Mouse (Mus musculus) MEL (cell line): ENCODE results near the gene Ap5s1. TPM values are rescaled to one million over a fixed set of nuclear protein-coding genes. Genes with fewer than 3 reads are reported as not detected.

Source experiments
- DNase-seq: peaks from one replicate; pipeline ENCODE4 v3.0.0; 2011; ENCODE audit warnings: low read depth, low spot score
- H3K27ac ChIP-seq: 2 replicates; pipeline ENCODE4 v1.5.1; 2012; ENCODE audit warnings: low read depth, mild to moderate bottlenecking, control low read depth, low read length, moderate library complexity; ENCODE audit not compliant: control insufficient read depth
- H3K27me3 ChIP-seq, 2 experiments: fragments of 150-350 bp in 1 of 2; sonication (generic) in 1 of 2; 2 replicates each; pipeline ENCODE4 v1.6.1; 2012; ENCODE audit warnings: low read length in 2 of 2, mild to moderate bottlenecking in 2 of 2, improper control_type of control experiment in 1 of 2, moderate library complexity in 1 of 2; ENCODE audit not compliant: insufficient read depth in 2 of 2, control insufficient read depth in 1 of 2
- H3K36me3 ChIP-seq, 2 experiments: 2 replicates each; pipeline ENCODE4 v1.6.1; 2012 to 2014; ENCODE audit warnings: low read length in 2 of 2, improper control_type of control experiment in 1 of 2, inconsistent platforms in 1 of 2, mild to moderate bottlenecking in 1 of 2; ENCODE audit not compliant: insufficient read depth in 2 of 2, control insufficient read depth in 1 of 2
- H3K4me1 ChIP-seq, 2 experiments: fragments of 150-350 bp in 1 of 2; sonication (generic) in 1 of 2; 2 replicates each; pipeline ENCODE4 v1.6.1; 2012; ENCODE audit warnings: low read length in 2 of 2, improper control_type of control experiment in 1 of 2, mild to moderate bottlenecking in 1 of 2; ENCODE audit not compliant: insufficient read depth in 2 of 2, control insufficient read depth in 1 of 2
- H3K4me3 ChIP-seq, 2 experiments: fragments of 150-350 bp in 1 of 2; sonication (generic) in 1 of 2; 2 replicates each; pipeline ENCODE4 v1.5.1; 2012; ENCODE audit warnings: low read depth in 2 of 2, low read length in 2 of 2, mild to moderate bottlenecking in 2 of 2, moderate library complexity in 2 of 2, control low read depth in 1 of 2, improper control_type of control experiment in 1 of 2; ENCODE audit not compliant: control insufficient read depth in 1 of 2, insufficient read depth in 1 of 2
- H3K79me2 ChIP-seq: 2 replicates; pipeline ENCODE4 v1.6.1; 2012; ENCODE audit warnings: mild to moderate bottlenecking, low read length, moderate library complexity; ENCODE audit not compliant: control insufficient read depth, poor library complexity, insufficient read depth
- H3K9ac ChIP-seq: 2 replicates; pipeline ENCODE4 v1.6.1; 2012; ENCODE audit warnings: low read depth, mild to moderate bottlenecking, control low read depth, low read length, moderate library complexity; ENCODE audit not compliant: control insufficient read depth, poor library complexity, severe bottlenecking
- H3K9me3 ChIP-seq: fragments of 150-350 bp; sonication (generic); replicated peaks from 2 replicates; pipeline ENCODE4 v1.6.1; 2012; ENCODE audit warnings: mild to moderate bottlenecking, low read length, improper control_type of control experiment, moderate library complexity; ENCODE audit not compliant: insufficient read depth
- CHD2 ChIP-seq: IDR thresholded peaks from 2 replicates; pipeline ENCODE4 v1.6.1; 2011; ENCODE audit warnings: low read length, improper control_type of control experiment
- CTCF ChIP-seq, 3 experiments: IDR thresholded peaks in 2 of 3; conservative IDR thresholded peaks in 1 of 3; 2 replicates each; pipeline ENCODE4 v1.5.1; 2011 to 2012; ENCODE audit warnings: low read length in 3 of 3, low read depth in 2 of 3, mild to moderate bottlenecking in 2 of 3, improper control_type of control experiment in 1 of 3, inconsistent platforms in 1 of 3, mixed read lengths in 1 of 3, moderate library complexity in 1 of 3; ENCODE audit not compliant: control insufficient read depth in 1 of 3, insufficient read depth in 1 of 3, poor library complexity in 1 of 3, severe bottlenecking in 1 of 3
- ELF1 ChIP-seq: IDR thresholded peaks from 2 replicates; pipeline ENCODE4 v1.6.1; 2014; ENCODE audit warnings: low read depth, mild to moderate bottlenecking, inconsistent platforms, low read length, improper control_type of control experiment, moderate library complexity
- EP300 ChIP-seq, 2 experiments: IDR thresholded peaks; 2 replicates each; pipeline ENCODE4 v1.6.1; 2011; ENCODE audit warnings: improper control_type of control experiment in 2 of 2, low read length in 2 of 2, low read depth in 1 of 2, mild to moderate bottlenecking in 1 of 2
- ETS1 ChIP-seq: IDR thresholded peaks from 2 replicates; pipeline ENCODE4 v1.6.1; 2012; ENCODE audit warnings: low read depth, mild to moderate bottlenecking, inconsistent platforms, low read length, improper control_type of control experiment, moderate library complexity
- GATA1 ChIP-seq: IDR thresholded peaks from 2 replicates; pipeline ENCODE4 v1.6.1; 2011; ENCODE audit warnings: low read depth, low read length, improper control_type of control experiment
- HCFC1 ChIP-seq: IDR thresholded peaks from 2 replicates; pipeline ENCODE4 v1.6.1; 2012; ENCODE audit warnings: low read depth, mild to moderate bottlenecking, inconsistent platforms, low read length, improper control_type of control experiment, moderate library complexity
- KAT2A ChIP-seq: conservative IDR thresholded peaks from 2 replicates; pipeline ENCODE4 v1.6.1; 2012; ENCODE audit warnings: low read depth, low read length, improper control_type of control experiment, inconsistent platforms
- MAX ChIP-seq: IDR thresholded peaks from 2 replicates; pipeline ENCODE4 v1.6.1; 2011; ENCODE audit warnings: low read length, improper control_type of control experiment
- MEF2A ChIP-seq: IDR thresholded peaks from 2 replicates; pipeline ENCODE4 v1.6.1; 2014; ENCODE audit warnings: low read depth, mild to moderate bottlenecking, inconsistent platforms, low read length, improper control_type of control experiment; ENCODE audit not compliant: poor library complexity, insufficient replicate concordance, severe bottlenecking; ENCODE audit errors: extremely low read depth
- MXI1 ChIP-seq: IDR thresholded peaks from 2 replicates; pipeline ENCODE4 v1.6.1; 2011; ENCODE audit warnings: mild to moderate bottlenecking, low read depth, low read length, improper control_type of control experiment
- MYB ChIP-seq: IDR thresholded peaks from 2 replicates; pipeline ENCODE4 v1.6.1; 2011; ENCODE audit warnings: mild to moderate bottlenecking, low read depth, low read length, improper control_type of control experiment
- MYC ChIP-seq: IDR thresholded peaks from 2 replicates; pipeline ENCODE4 v1.6.1; 2011; ENCODE audit warnings: low read depth, mild to moderate bottlenecking, low read length, improper control_type of control experiment, moderate library complexity
- NELFE ChIP-seq: IDR thresholded peaks from 2 replicates; pipeline ENCODE4 v1.6.1; 2011; ENCODE audit warnings: low read depth, low read length, improper control_type of control experiment
- NRF1 ChIP-seq: IDR thresholded peaks from 2 replicates; pipeline ENCODE4 v1.6.1; 2014; ENCODE audit warnings: low read depth, mild to moderate bottlenecking, inconsistent platforms, low read length, improper control_type of control experiment, moderate library complexity; ENCODE audit not compliant: poor library complexity, insufficient read depth, severe bottlenecking
- POLR2A ChIP-seq, 2 experiments: IDR thresholded peaks; 2 replicates each; pipeline ENCODE4 v1.6.1; 2011 to 2012; ENCODE audit warnings: low read length in 2 of 2, mild to moderate bottlenecking in 2 of 2, control low read depth in 1 of 2, improper control_type of control experiment in 1 of 2, low read depth in 1 of 2, moderate library complexity in 1 of 2; ENCODE audit not compliant: control insufficient read depth in 1 of 2, insufficient read depth in 1 of 2, poor library complexity in 1 of 2
- RCOR1 ChIP-seq: IDR thresholded peaks from 2 replicates; pipeline ENCODE4 v1.6.1; 2012; ENCODE audit warnings: low read depth, mild to moderate bottlenecking, inconsistent platforms, low read length, improper control_type of control experiment
- SIN3A ChIP-seq: IDR thresholded peaks from 2 replicates; pipeline ENCODE4 v1.6.1; 2012; ENCODE audit warnings: low read length, improper control_type of control experiment, inconsistent platforms
- TAL1 ChIP-seq: IDR thresholded peaks from 2 replicates; pipeline ENCODE4 v1.6.1; 2012; ENCODE audit warnings: mild to moderate bottlenecking, inconsistent platforms, low read length, moderate library complexity, mixed read lengths
- TBP ChIP-seq: IDR thresholded peaks from 2 replicates; pipeline ENCODE4 v1.8.0; 2011; ENCODE audit warnings: low read depth, low read length, improper control_type of control experiment
- TCF12 ChIP-seq: IDR thresholded peaks from 2 replicates; pipeline ENCODE4 v1.6.1; 2014; ENCODE audit warnings: low read depth, mild to moderate bottlenecking, inconsistent platforms, low read length, improper control_type of control experiment, moderate library complexity
- USF1 ChIP-seq: IDR thresholded peaks from 2 replicates; pipeline ENCODE4 v1.6.1; 2014; ENCODE audit warnings: low read depth, mild to moderate bottlenecking, inconsistent platforms, low read length, improper control_type of control experiment, moderate library complexity
- ZC3H11A ChIP-seq: IDR thresholded peaks from 2 replicates; pipeline ENCODE4 v1.6.1; 2012; ENCODE audit warnings: low read depth, mild to moderate bottlenecking, inconsistent platforms, low read length, improper control_type of control experiment
- ZKSCAN1 ChIP-seq: IDR thresholded peaks from 2 replicates; pipeline ENCODE4 v1.6.1; 2012; ENCODE audit warnings: low read depth, mild to moderate bottlenecking, inconsistent platforms, low read length, improper control_type of control experiment, moderate library complexity
- ZNF384 ChIP-seq: IDR thresholded peaks from 2 replicates; pipeline ENCODE4 v1.6.1; 2012; ENCODE audit warnings: low read depth, mild to moderate bottlenecking, inconsistent platforms, low read length, improper control_type of control experiment
- polyA plus RNA-seq, 2 experiments: library from polyadenylated mRNA; stranded (reverse) in 1 of 2; unstranded in 1 of 2; fragments of >175 nt in 1 of 2; fragments of >200 nt in 1 of 2; gene quantifications; 2 replicates each; pipeline versions ENCODE4 v1.2.1 to v1.2.4; 2012; ENCODE audit warnings: low replicate concordance in 2 of 2, low read depth in 1 of 2; ENCODE audit not compliant: insufficient read length in 2 of 2, insufficient read depth in 1 of 2, missing spikeins in 1 of 2
- total RNA-seq: library from RNA; depleted of rRNA; stranded (reverse); fragments of 300-350 nt; gene quantifications from 2 replicates; pipeline ENCODE4 v1.2.3, GENCODE M21; 2012

Gene Ap5s1
- total and polyA plus RNA-seq, 3 experiments = 9.6 to 12.7 TPM; not detected in 1

DNA sequence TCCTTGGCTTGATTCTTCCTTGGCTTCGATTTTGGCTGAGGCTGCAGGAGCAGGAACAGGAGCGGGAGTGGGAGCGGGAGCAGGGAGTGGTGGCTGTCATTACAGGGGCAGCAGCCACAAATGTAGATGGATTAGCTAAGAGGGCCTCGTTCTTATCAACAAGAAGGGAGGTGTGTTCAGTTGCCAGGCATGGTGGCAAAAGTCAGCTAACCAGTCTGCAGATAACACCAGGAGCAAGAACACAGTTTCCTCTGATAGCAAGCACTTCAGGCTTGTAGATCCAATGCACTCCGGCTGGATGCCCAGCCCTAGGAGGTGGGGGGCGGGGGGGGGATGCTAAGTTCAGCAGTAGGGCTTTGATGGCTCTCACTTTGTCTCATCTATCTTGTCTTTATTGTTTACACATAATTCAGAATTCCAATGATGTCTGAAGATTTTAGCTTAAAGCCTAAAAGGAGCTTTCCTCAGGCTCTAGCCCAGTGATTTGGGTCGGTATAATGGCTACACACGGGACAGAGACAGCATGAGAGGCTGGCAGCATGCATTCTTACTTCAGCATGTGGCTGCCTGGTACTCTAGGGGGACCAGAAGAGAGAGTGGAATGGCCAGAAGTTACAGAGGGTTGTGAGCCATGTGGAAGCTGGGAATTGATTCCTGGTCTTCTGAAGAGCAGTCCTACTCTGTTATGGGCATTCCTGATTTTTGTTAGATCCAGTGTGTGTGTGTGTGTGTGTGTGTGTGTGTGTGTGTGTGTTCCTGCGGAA, 53.8 kb downstream of the Ap5s1 start:
- peak overlapping the region; percentile 2 to 23; a peak in 1 of 4 replicates for H3K4me3 ChIP-seq
- H3K79me2 ChIP-seq = peaks cover 26% of the 10 kb centered on the region
- H3K9ac ChIP-seq = peak overlapping the region; percentile 90
- peak; percentile 69 for DNase-seq
- H3K4me1 ChIP-seq = peaks cover 12 to 40% of the 10 kb centered on the region in 2 experiments
- H3K27ac ChIP-seq = peak overlapping the region; percentile 63
- TF ChIP-seq KAT2A = no peak
- 0 out of 2 replicates have a peak, but pooled peaks have one; percentile 9 for TF ChIP-seq ZC3H11A
- TF ChIP-seq NELFE = peak; percentile 26; the same call in 1 of the 2 replicates
- no peak for TF ChIP-seq USF1
- TF ChIP-seq ELF1 = no peak
- TF ChIP-seq ZKSCAN1 = 0 out of 2 replicates have a peak, but pooled peaks have one; percentile 24
- peak; percentile 80 for TF ChIP-seq SIN3A
- TF ChIP-seq ZNF384 = no peak
- TF ChIP-seq EP300 (IDR thresholded peaks at IDR 0.05; ENCODE audit: low read depth in 1 of 2, low read length in 2 of 2) = peak; percentile 70 to 78; a peak in 3 of 4 replicates
- TF ChIP-seq MAX = peak; percentile 63
- peak; percentile 73; the same call in 1 of the 2 replicates for TF ChIP-seq MXI1
- no peak for TF ChIP-seq NRF1
- TF ChIP-seq MEF2A = no peak
- 0 out of 2 replicates have a peak, but pooled peaks have one; percentile 8 for TF ChIP-seq MYB
- peak; percentile 32; the same call in 1 of the 2 replicates for TF ChIP-seq HCFC1
- 0 out of 2 replicates have a peak, but pooled peaks have one; percentile 49 for TF ChIP-seq TBP
- TF ChIP-seq TCF12 = peak; percentile 75
- TF ChIP-seq CHD2 = no peak
- 0 out of 4 replicates have a peak, but pooled peaks of 1 of the 2 experiments have one; percentile 20 for TF ChIP-seq POLR2A (IDR thresholded peaks at IDR 0.05; ENCODE audit: control insufficient read depth in 1 of 2, insufficient read depth in 1 of 2, low read depth in 1 of 2, low read length in 2 of 2, poor library complexity in 1 of 2)
- peak; percentile 79 for TF ChIP-seq ETS1
- TF ChIP-seq GATA1 = peak; percentile 83
- TF ChIP-seq MYC = 0 out of 2 replicates have a peak, but pooled peaks have one; percentile 56
- TF ChIP-seq RCOR1 = peak; percentile 69
- TF ChIP-seq TAL1 = no peak
- TF ChIP-seq CTCF (IDR thresholded peaks at IDR 0.05 in 2 of 3, conservative IDR thresholded peaks at IDR 0.05 in 1 of 3; ENCODE audit: control insufficient read depth in 1 of 3, insufficient read depth in 1 of 3, low read depth in 2 of 3, low read length in 3 of 3, poor library complexity in 1 of 3, severe bottlenecking in 1 of 3) = no peak
- H3K27me3 ChIP-seq = no peaks in the 10 kb centered on the region
- H3K9me3 ChIP-seq = no peaks in the 10 kb centered on the region
- H3K36me3 ChIP-seq = peaks cover 0 to 35% of the 10 kb centered on the region in 2 experiments; a peak in 2 of 4 replicates
